Mouse (Mus musculus): ENCODE results near the gene Atl1. TPM values are rescaled to one million over a fixed set of nuclear protein-coding genes. Genes with fewer than 3 reads are reported as not detected.

The Atl1 gene
- polyA plus RNA-seq, 1 experiment = 54.4 TPM

DNA sequence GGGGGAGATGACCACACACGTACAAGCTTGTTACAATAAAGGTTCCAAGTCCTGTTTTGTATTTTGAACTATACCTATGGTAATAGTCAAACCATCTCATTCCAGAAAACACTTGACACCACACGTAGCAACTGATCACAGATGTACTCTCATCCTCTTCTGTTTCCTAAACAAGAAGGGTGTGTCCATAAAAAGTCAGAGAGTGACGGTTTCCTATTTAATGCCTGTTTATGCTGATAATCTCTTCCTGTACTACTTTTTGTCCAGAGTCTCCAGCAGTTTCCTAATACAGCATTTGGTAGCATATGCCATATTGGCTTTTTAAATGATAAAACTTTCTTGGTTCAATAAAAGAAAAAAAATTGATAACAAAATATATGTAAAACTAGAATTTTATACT lies 73.2 kb downstream of the Atl1 start:
- no peaks in the 10 kb centered on the region; the same call in 1 of the 2 replicates for H3K36me3 ChIP-seq (ENCODE audit: control insufficient read depth, insufficient read depth, low read length)
- H3K27ac ChIP-seq (ENCODE audit: control insufficient read depth, insufficient read depth, low read depth, low read length) = no peak overlapping the region
- H3K4me1 ChIP-seq (ENCODE audit: control insufficient read depth, insufficient read depth, low read length) = no peaks in the 10 kb centered on the region
- no peaks in the 10 kb centered on the region for H3K27me3 ChIP-seq (ENCODE audit: control insufficient read depth, insufficient read depth, low read length)
- TF ChIP-seq POLR2A (IDR thresholded peaks at IDR 0.05; ENCODE audit: control insufficient read depth, low read depth, low read length) = no peak
- TF ChIP-seq CTCF (IDR thresholded peaks at IDR 0.05; ENCODE audit: control insufficient read depth, insufficient read depth, insufficient replicate concordance, low read depth, low read length) = no peak
- no peak overlapping the region for H3K4me3 ChIP-seq (ENCODE audit: control insufficient read depth, low read depth, low read length)

- Histone ChIP-seq H3K36me3 (ENCODE audit: control insufficient read depth, insufficient read depth, low read length) (no peaks in the 10 kb centered on the region; the same call in 1 of the 2 replicates), H3K27ac (ENCODE audit: control insufficient read depth, insufficient read depth, low read depth, low read length) (no peak overlapping the region), H3K4me1 (ENCODE audit: control insufficient read depth, insufficient read depth, low read length) (no peaks in the 10 kb centered on the region), H3K27me3 (ENCODE audit: control insufficient read depth, insufficient read depth, low read length) (no peaks in the 10 kb centered on the region), H3K4me3 (ENCODE audit: control insufficient read depth, low read depth, low read length) (no peak overlapping the region)
- no peak for TF ChIP-seq POLR2A (IDR thresholded peaks at IDR 0.05; ENCODE audit: control insufficient read depth, low read depth, low read length)
- no peak for TF ChIP-seq CTCF (IDR thresholded peaks at IDR 0.05; ENCODE audit: control insufficient read depth, insufficient read depth, insufficient replicate concordance, low read depth, low read length)
Observed at GRCm38 (mm10) chr12:69966071-69966470, 73.7 kb downstream of the Atl1 start.

GRCm38 (mm10) chr12:69967112-69967511 lies 74.7 kb downstream of the Atl1 start:
- H3K4me3 ChIP-seq (ENCODE audit: control insufficient read depth, low read depth, low read length) = no peak overlapping the region
- H3K4me1 ChIP-seq (ENCODE audit: control insufficient read depth, insufficient read depth, low read length) = no peaks in the 10 kb centered on the region
- no peaks in the 10 kb centered on the region; the same call in 1 of the 2 replicates for H3K36me3 ChIP-seq (ENCODE audit: control insufficient read depth, insufficient read depth, low read length)
- H3K27ac ChIP-seq (ENCODE audit: control insufficient read depth, insufficient read depth, low read depth, low read length) = no peak overlapping the region
- TF ChIP-seq CTCF (IDR thresholded peaks at IDR 0.05; ENCODE audit: control insufficient read depth, insufficient read depth, insufficient replicate concordance, low read depth, low read length) = no peak
- TF ChIP-seq POLR2A (IDR thresholded peaks at IDR 0.05; ENCODE audit: control insufficient read depth, low read depth, low read length) = no peak
- H3K27me3 ChIP-seq (ENCODE audit: control insufficient read depth, insufficient read depth, low read length) = no peaks in the 10 kb centered on the region

- TF ChIP-seq POLR2A (IDR thresholded peaks at IDR 0.05; ENCODE audit: control insufficient read depth, low read depth, low read length) = no peak
- TF ChIP-seq CTCF (IDR thresholded peaks at IDR 0.05; ENCODE audit: control insufficient read depth, insufficient read depth, insufficient replicate concordance, low read depth, low read length) = no peak
- no peak overlapping the region for H3K4me3 ChIP-seq (ENCODE audit: control insufficient read depth, low read depth, low read length)
- H3K27ac ChIP-seq (ENCODE audit: control insufficient read depth, insufficient read depth, low read depth, low read length) = no peak overlapping the region
- no peaks in the 10 kb centered on the region for H3K27me3 ChIP-seq (ENCODE audit: control insufficient read depth, insufficient read depth, low read length)
- H3K4me1 ChIP-seq (ENCODE audit: control insufficient read depth, insufficient read depth, low read length) = no peaks in the 10 kb centered on the region
- no peaks in the 10 kb centered on the region; the same call in 1 of the 2 replicates for H3K36me3 ChIP-seq (ENCODE audit: control insufficient read depth, insufficient read depth, low read length)
Observed at GRCm38 (mm10) chr12:69968154-69968553, 75.7 kb downstream of the Atl1 start.

DNA sequence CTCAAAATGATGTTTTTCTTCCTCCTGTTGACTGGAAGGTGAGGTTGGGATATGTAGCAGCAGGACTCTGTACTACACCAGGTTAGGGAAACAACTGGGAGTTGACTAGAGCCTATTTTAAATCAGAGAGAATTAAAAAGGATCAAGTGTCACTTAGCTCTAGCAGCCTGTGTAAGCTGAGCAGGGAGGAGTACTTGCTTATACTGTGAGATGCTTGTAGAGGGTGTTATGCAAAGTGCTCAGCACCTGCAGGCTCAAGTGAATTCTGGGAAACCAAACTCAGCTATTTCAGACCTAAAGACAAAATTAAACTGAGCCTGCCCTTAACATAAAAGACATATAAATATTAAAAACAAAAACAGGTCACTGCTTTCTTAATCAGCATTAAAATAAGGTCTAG lies 81.3 kb downstream of the Atl1 start:
- Histone ChIP-seq H3K4me3 (ENCODE audit: control insufficient read depth, low read depth, low read length) (no peak overlapping the region), H3K27ac (ENCODE audit: control insufficient read depth, insufficient read depth, low read depth, low read length) (no peak overlapping the region), H3K36me3 (ENCODE audit: control insufficient read depth, insufficient read depth, low read length) (no peaks in the 10 kb centered on the region; the same call in none of the 2 replicates), H3K4me1 (ENCODE audit: control insufficient read depth, insufficient read depth, low read length) (no peaks in the 10 kb centered on the region; the same call in 1 of the 2 replicates), H3K27me3 (ENCODE audit: control insufficient read depth, insufficient read depth, low read length) (no peaks in the 10 kb centered on the region)
- no peak for TF ChIP-seq CTCF (IDR thresholded peaks at IDR 0.05; ENCODE audit: control insufficient read depth, insufficient read depth, insufficient replicate concordance, low read depth, low read length)
- no peak for TF ChIP-seq POLR2A (IDR thresholded peaks at IDR 0.05; ENCODE audit: control insufficient read depth, low read depth, low read length)

DNA sequence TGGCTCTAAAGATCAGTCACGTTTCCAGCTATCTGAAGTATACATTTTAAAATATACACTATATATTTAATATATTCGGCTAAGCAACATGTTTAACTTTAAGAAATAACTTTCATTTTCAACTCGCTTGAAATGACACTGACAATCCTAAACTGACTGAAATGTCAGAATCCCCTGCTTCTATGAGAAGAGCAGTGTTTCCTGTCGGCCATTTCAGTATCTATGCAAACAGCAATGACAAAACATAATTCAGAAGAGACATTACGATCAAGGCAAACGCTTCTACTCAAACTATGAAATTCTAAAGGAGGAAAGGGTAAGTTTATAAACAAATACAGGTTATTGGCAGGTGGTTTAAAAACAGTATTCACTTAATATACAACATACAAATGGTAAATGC lies 84.3 kb downstream of the Atl1 start:
- H3K36me3 ChIP-seq (ENCODE audit: control insufficient read depth, insufficient read depth, low read length) = peaks cover 2% of the 10 kb centered on the region
- H3K27ac ChIP-seq (ENCODE audit: control insufficient read depth, insufficient read depth, low read depth, low read length) = no peak overlapping the region
- H3K4me1 ChIP-seq (ENCODE audit: control insufficient read depth, insufficient read depth, low read length) = no peaks in the 10 kb centered on the region; the same call in none of the 2 replicates
- no peaks in the 10 kb centered on the region for H3K27me3 ChIP-seq (ENCODE audit: control insufficient read depth, insufficient read depth, low read length)
- TF ChIP-seq POLR2A (IDR thresholded peaks at IDR 0.05; ENCODE audit: control insufficient read depth, low read depth, low read length) = no peak
- no peak for TF ChIP-seq CTCF (IDR thresholded peaks at IDR 0.05; ENCODE audit: control insufficient read depth, insufficient read depth, insufficient replicate concordance, low read depth, low read length)
- H3K4me3 ChIP-seq (ENCODE audit: control insufficient read depth, low read depth, low read length) = no peak overlapping the region

DNA sequence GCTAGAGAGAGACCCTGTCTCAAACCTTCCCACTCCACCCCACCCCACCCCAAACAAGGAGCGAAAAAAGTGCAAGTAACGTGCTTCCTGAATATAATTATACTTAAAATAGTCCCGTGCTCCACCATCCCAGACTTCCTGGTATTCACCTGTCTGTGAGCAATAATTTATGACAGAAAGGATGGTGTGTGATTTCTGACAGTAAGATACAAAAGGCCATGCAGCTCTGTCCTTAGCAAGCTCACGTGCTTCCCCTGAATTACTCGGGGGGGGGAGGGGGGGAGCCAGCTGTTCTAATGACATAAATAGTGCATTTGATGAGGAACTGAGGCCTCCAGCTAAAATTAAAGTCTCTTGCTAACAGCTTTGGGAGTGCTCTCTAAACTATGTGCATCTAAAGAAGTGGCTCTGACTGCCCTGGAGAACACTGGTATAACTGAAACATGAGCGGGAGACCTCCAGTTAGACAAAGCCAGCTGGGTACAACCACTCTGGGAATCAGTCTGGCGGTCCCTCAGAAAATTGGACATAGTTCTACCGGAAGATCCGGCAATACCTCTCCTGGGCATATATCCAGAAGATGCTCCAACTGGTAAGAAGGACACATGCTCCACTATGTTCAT lies 85.1 kb downstream of the Atl1 start:
- H3K27me3 ChIP-seq (ENCODE audit: control insufficient read depth, insufficient read depth, low read length) = no peaks in the 10 kb centered on the region
- H3K4me3 ChIP-seq (ENCODE audit: control insufficient read depth, low read depth, low read length) = no peak overlapping the region
- H3K36me3 ChIP-seq (ENCODE audit: control insufficient read depth, insufficient read depth, low read length) = peaks cover 3% of the 10 kb centered on the region
- no peaks in the 10 kb centered on the region; the same call in none of the 2 replicates for H3K4me1 ChIP-seq (ENCODE audit: control insufficient read depth, insufficient read depth, low read length)
- H3K27ac ChIP-seq (ENCODE audit: control insufficient read depth, insufficient read depth, low read depth, low read length) = no peak overlapping the region
- TF ChIP-seq CTCF (IDR thresholded peaks at IDR 0.05; ENCODE audit: control insufficient read depth, insufficient read depth, insufficient replicate concordance, low read depth, low read length) (no peak), POLR2A (IDR thresholded peaks at IDR 0.05; ENCODE audit: control insufficient read depth, low read depth, low read length) (no peak)
